Mouse (Mus musculus) C2C12 (cell line): ENCODE results near the gene Sv2a. TPM values are rescaled to one million over a fixed set of nuclear protein-coding genes. Genes with fewer than 3 reads are reported as not detected.

Experiments used
- H3K27me3 ChIP-seq: one replicate; pipeline ENCODE4 v1.6.1; 2011; ENCODE audit not compliant: control insufficient read depth, insufficient read depth, insufficient read length
- H3K36me3 ChIP-seq: one replicate; pipeline ENCODE4 v1.6.1; 2011; ENCODE audit not compliant: control insufficient read depth, insufficient read depth
- H3K4me3 ChIP-seq: one replicate; pipeline ENCODE4 v1.5.1; 2011; ENCODE audit warnings: mild to moderate bottlenecking, control low read depth; ENCODE audit not compliant: poor library complexity, insufficient read depth, severe bottlenecking
- H3K79me2 ChIP-seq: one replicate; pipeline ENCODE4 v1.6.1; 2011; ENCODE audit not compliant: control insufficient read depth, insufficient read depth
- H3K79me3 ChIP-seq: one replicate; pipeline ENCODE4 v1.6.1; 2011; ENCODE audit warnings: low read depth, control low read depth
- H3ac ChIP-seq: one replicate; pipeline ENCODE3; 2011; ENCODE audit warnings: low read depth; ENCODE audit not compliant: control insufficient read depth, insufficient read length
- CEBPB ChIP-seq: IDR thresholded peaks from one replicate; pipeline ENCODE4 v1.6.1; 2011; ENCODE audit warnings: low read depth, mild to moderate bottlenecking, control low read depth, moderate library complexity
- CTCF ChIP-seq: IDR thresholded peaks from one replicate; pipeline ENCODE4 v1.5.1; 2011; ENCODE audit not compliant: control insufficient read depth, insufficient read depth, insufficient read length
- FOSL1 ChIP-seq: IDR thresholded peaks from one replicate; pipeline ENCODE4 v1.8.0; 2011; ENCODE audit warnings: mild to moderate bottlenecking, low read length; ENCODE audit not compliant: poor library complexity, insufficient read depth, severe bottlenecking
- MAX ChIP-seq: IDR thresholded peaks from one replicate; pipeline ENCODE4 v1.6.1; 2011; ENCODE audit warnings: mild to moderate bottlenecking, control low read depth
- MYOD1 ChIP-seq: IDR thresholded peaks from one replicate; pipeline ENCODE4 v1.6.1; 2011; ENCODE audit warnings: low read depth; ENCODE audit not compliant: control insufficient read depth, insufficient read length
- MYOG ChIP-seq: IDR thresholded peaks from one replicate; pipeline ENCODE4 v1.6.1; 2011; ENCODE audit not compliant: control insufficient read depth, insufficient read length; ENCODE audit errors: extremely low read depth
- USF1 ChIP-seq: IDR thresholded peaks from one replicate; pipeline ENCODE4 v1.6.1; 2011; ENCODE audit warnings: low read depth, mild to moderate bottlenecking, control low read depth, moderate library complexity
- long read RNA-seq, 2 experiments: library from polyadenylated mRNA; unstranded; transcript quantifications; one replicate each; pipeline ENCODE4 v2.0.0; 2019 to 2020
- polyA plus RNA-seq: library from polyadenylated mRNA; unstranded; fragments of >200 nt; fragmentation: generic; extraction: Trizol; gene quantifications from one replicate; pipeline ENCODE4 v1.2.1, GENCODE M21; 2012; ENCODE audit warnings: missing spikeins

Gene Sv2a
- polyA plus RNA-seq: 0.33 TPM
- long read RNA-seq, experiment 1: 0 reads
- long read RNA-seq, experiment 2, full-length matches to known transcripts: 3 of 4 reads
- long read RNA-seq, experiment 2, partial matches to known transcripts: 1 of 4 reads
- long read RNA-seq, experiment 2, other reads (novel, unspliced or antisense): 0 of 4 reads

DNA sequence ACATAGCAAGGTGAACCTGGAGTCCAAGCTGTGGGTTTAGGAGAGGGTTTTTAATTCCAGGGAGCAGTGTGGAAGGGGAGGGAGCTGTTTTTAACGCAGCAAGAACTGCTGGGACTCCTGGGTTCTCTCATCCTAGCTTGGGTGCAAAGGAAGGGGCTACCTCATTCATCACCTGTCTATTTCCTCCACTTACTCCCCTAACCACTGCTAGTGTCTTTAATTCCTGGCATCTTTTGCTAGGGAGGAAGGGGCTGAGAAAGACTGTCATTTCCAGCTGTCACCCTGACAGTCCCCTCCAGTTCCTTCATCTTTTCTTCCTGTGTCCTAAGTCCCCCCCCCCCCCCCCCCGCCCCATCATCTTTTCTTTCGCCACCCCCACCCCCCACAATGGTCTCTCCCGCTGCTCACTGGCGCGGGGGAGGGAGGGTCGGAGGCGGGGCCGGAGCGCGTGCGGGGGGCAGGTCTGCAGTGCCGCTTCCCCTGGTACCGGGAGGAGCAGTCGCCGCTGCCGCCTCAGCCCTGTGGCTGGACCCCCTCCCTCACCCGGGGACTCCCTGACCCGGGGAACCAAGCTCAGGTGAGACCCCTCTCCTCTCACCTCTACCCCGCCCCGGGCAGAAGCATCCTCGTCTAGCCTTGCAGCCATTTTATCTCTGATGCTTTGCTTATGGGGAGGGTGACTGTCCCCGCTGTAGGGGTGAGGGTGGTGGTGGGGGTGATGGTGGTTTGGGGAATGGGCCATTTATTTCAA is at the start of gene Sv2a:
Gene Sv2a (plus strand): TSS at position 425 of the 751 bp plus-strand sequence.
- H3K4me3 ChIP-seq: peak within 1 kb of the TSS; percentile 6

DNA sequence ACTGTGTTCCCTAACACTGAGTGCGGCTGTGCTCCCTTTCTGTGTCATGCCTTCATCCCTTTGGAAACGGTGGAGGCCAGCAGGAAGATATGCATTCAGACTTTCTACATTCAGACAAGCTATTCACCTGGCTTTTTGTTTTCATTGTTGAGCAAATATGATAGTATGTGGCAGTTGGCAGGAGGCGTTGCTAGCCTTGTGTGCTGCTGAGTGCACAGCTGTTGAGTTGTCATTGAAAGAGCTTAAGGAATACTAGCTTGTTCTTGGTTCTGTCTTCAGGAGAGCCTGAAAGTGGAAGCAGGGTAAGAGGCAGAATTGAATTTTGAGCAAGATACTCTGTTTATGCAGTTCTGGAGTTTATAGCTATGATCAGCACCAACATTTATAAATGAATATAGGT is 48.5 kb upstream of the Sv2a start:
- H3K79me2 ChIP-seq: peaks cover 85% of the 10 kb centered on the region
- peaks cover 8% of the 10 kb centered on the region for H3K36me3 ChIP-seq
- H3K4me3 ChIP-seq: no peak overlapping the region
- peaks cover 23% of the 10 kb centered on the region for H3K79me3 ChIP-seq
- no peaks in the 10 kb centered on the region for H3K27me3 ChIP-seq
- H3ac ChIP-seq: no peak overlapping the region
- no peak for TF ChIP-seq CEBPB
- no peak for TF ChIP-seq FOSL1
- TF ChIP-seq MAX: no peak
- no peak for TF ChIP-seq MYOG
- no peak for TF ChIP-seq USF1
- TF ChIP-seq MYOD1: no peak

More for the DNA sequence above, at the start of gene Sv2a:
- Histone ChIP-seq H3ac (peak within 1 kb of the TSS; percentile 8), H3K79me3 (peaks cover 3% of the 10 kb centered on the region), H3K27me3 (no peaks in the 10 kb centered on the region), H3K79me2 (peaks cover 7% of the 10 kb centered on the region), H3K36me3 (peaks cover 24% of the 10 kb centered on the region)
- TF ChIP-seq MYOD1 (no peak), FOSL1 (no peak), CEBPB (no peak), USF1 (no peak), CTCF (no peak), MYOG (no peak), MAX (no peak)

- H3K27me3 ChIP-seq: no peaks in the 10 kb centered on the region
- H3K4me3 ChIP-seq: no peak overlapping the region
- peaks cover 15% of the 10 kb centered on the region for H3K36me3 ChIP-seq
- no peak overlapping the region for H3ac ChIP-seq
- peaks cover 76% of the 10 kb centered on the region for H3K79me2 ChIP-seq
- TF ChIP-seq USF1: no peak
- no peak for TF ChIP-seq FOSL1
- no peak for TF ChIP-seq CEBPB
- no peak for TF ChIP-seq MAX
- TF ChIP-seq CTCF: no peak
- no peak for TF ChIP-seq MYOG
- TF ChIP-seq MYOD1: no peak
- peaks cover 21% of the 10 kb centered on the region for H3K79me3 ChIP-seq
Measured at GRCm38 (mm10) chr3:96133327-96133905, 47.5 kb upstream of the Sv2a start.

GRCm38 (mm10) chr3:96135011-96135410 is 45.9 kb upstream of the Sv2a start:
- Histone ChIP-seq H3K4me3 (no peak overlapping the region), H3K36me3 (peaks cover 29% of the 10 kb centered on the region), H3K79me2 (peaks cover 60% of the 10 kb centered on the region), H3K79me3 (peaks cover 16% of the 10 kb centered on the region), H3ac (no peak overlapping the region), H3K27me3 (no peaks in the 10 kb centered on the region)
- TF ChIP-seq FOSL1: no peak
- TF ChIP-seq MYOG: no peak
- TF ChIP-seq MAX: no peak
- no peak for TF ChIP-seq CEBPB
- no peak for TF ChIP-seq USF1
- TF ChIP-seq MYOD1: no peak
- no peak for TF ChIP-seq CTCF

DNA sequence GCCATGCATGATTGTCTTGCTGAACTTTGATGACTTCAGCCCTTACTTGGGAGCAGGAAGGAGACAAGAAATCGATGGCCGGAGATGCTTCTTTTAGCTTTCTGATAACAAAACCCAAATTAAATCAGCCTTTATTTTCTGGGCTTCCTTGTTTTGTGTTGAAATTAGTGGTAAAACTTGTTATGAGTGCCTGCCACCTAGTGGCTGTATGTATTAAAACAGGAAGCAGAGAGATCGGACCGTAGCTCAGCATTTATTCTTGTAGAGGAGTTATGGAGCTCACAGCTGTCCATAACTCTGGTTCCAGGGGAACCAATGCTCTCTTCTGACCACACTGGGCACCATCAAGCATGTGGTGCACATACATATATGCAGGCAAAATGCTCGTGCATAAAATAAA is 33.0 kb upstream of the Sv2a start:
- Histone ChIP-seq H3K4me3 (no peak overlapping the region), H3K79me2 (no peaks in the 10 kb centered on the region), H3K27me3 (no peaks in the 10 kb centered on the region), H3ac (no peak overlapping the region), H3K36me3 (peaks cover 58% of the 10 kb centered on the region), H3K79me3 (no peaks in the 10 kb centered on the region)
- TF ChIP-seq MYOD1: no peak
- no peak for TF ChIP-seq USF1
- no peak for TF ChIP-seq MAX
- TF ChIP-seq CTCF: no peak
- no peak for TF ChIP-seq FOSL1
- TF ChIP-seq MYOG: no peak
- TF ChIP-seq CEBPB: no peak
